Mouse (Mus musculus): ENCODE measurements around the gene Rras2.

Rras2 gene

DNA sequence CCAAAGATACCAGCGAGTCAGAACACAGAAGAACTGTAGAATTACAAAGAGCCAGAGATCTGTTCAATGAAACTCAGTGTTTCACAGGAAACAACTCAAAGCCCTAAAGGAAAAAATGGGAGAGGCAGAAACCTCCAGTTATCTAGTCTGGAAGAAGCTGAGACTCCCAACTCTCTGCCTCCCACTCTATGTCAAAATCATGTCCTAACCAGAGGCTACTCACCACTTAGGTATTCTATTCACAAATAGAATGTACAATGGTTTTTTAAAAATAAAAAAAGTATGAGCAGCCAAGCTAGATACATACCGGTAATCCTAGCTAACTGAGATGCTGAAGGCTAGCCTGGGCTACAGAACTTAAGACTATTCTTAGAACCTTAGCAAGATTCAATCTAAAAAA, 3.3 kb downstream of the Rras2 start:
- DNase-seq (ENCODE audit: low read depth, low spot score), result no peak

DNA sequence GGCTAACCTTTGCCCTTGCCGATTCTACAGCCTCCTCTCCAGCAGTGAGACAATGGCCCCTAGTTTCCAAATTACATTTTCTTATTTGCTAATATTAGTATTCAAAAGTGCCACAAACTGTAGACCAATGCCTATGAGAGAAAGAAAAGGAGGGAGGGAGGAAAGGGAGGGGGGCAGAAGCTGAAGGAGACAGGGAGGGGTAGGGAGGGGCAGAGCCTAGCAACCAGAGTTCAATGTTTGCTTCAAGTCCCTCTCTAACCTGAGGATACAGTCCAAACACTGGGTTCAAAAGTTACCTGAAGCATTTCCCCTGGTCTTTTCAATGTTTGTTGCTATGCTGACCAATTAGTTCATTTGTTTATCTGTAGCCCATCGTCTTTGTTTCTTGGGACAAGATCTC, 7.1 kb downstream of the Rras2 start:
- no peak for DNase-seq (ENCODE audit: low read depth, low spot score)

DNA sequence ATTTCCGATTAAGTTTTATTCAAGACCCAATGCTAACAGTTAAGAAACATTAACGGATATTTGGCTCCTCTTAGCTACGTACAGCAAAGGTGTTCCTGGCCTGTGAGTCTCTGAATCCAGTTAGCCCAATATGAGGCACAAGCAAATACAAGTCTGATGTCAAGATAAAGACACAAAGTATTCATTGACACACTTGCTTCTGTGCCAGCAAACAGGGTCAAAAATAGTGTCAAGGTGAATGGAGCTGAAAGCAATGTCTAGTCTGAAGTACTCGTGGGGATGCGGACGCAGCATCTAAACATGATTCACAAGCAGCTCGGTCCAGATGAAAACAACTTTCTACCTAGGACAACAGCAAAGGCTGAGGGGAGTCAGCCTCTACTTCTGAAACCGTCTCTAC, 11.7 kb downstream of the Rras2 start:
- no peak for DNase-seq (ENCODE audit: low read depth, low spot score)

DNA sequence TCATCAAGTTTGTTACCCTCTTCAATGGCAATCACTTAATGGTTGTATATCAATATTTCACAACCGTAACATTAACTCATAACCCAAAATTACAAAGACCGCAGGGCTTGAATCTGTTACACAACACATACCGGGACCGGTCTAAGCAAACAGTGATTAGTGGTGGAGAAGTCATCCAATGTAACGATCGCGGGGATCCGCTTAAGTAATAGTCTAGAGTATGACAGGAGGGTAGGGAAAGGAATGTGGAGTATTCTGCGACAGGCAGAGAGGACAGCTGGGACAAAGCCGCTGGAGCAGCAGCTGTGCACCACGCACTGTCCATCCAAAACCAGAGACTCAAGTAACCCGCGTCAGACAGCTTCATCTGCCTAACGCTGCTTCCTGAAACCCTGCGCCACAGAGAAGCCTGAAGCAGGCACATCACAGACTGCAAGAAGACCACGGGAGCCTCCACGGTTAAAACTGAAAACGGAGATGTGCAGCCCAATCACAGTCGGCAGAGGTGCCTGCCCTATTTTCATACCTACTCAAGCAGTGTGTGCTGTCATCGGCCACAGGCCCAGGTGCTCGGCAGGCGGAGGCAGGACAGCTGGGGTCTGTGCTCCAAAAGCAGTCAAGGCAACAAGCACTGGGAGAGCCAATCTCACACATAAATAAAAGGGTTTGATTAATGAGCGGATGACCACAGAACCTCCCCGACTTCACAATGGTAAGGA, 13.8 kb downstream of the Rras2 start:
- DNase-seq (ENCODE audit: low read depth, low spot score), result no peak

DNA sequence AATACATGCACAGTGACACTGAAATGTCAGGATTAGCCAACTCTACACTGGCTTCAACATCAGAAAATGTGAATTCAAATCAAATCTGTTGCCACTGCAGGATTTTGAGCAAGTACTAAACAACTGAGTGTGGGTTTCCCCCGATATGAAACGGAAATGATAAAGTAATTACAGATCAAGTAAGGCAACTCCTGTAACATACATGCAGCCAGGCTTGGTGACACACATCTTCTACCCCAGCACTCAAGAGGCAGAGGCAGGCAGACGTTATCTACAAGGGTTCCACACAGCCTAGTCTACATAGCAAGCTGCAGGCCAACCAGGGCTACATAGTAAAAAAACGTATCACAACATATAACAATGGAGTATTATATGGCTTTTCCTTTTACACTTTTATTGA, 14.4 kb downstream of the Rras2 start:
- DNase-seq (ENCODE audit: low read depth, low spot score), result no peak

DNA sequence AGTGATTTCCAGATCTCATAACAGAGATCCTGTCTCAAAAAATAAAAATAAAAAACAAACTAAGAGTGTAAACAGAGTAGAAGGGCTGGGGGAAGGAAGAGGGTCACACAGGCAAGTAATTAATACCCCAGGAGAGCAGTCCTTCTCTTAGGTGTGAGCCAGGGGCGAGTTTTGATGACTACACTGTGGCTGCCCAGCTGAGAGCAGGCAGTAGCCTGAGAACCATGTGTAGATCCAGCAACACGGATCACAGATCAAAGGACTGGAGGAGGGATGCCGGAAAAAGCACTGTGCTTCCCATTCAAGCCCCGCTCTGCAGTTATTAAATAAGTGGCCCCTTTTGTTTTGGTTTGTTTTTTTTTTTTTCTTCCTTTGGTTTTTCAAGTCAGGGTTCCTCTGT, 15.0 kb downstream of the Rras2 start:
- no peak for DNase-seq (ENCODE audit: low read depth, low spot score)

DNA sequence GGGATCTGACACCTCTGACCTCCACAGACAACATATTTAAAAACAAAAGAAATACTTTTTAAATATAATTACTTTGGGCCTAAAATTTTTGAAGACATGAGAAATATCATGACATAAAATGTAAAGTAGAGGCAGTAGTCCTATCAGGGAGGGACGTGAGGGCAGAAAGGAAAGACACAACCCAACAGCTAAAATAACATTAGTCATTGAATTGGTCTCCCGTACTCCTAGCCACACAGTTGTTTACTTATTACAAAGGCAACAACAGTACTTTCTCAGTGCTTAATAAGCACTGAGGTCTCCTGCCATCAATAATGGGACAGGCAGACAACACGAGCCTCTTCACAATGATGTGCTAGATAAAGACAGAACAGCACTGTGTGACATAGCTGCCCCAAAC, 16.2 kb downstream of the Rras2 start:
- DNase-seq (ENCODE audit: low read depth, low spot score), result no peak

DNA sequence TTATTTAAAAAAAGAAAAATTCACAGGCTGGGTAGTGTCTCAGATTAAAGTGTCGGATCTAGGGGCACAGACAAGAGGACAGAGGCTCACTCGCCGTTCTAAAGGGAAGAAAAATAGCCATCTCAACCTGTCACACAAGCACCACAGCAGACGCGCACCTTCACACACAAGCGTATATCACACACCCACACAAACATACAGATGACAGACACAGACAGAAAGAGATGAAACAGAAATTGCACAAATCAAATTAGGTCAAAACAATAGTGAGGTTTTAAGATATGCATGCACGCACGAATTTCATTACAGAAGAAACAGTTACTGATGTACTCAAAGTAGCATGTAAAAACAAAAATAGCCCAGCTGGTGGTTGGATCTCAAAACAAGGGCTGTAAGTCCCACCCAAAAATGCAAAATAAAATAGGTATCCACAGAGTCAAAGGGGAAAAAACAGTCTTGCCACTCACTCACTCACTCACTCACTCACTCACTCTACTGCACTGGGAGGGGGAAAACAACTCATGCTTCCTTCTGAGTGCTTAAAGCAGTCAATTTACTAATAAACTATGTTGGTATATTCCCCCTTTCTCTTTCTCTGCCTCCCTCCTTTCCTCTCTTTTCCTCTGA, 23.9 kb downstream of the Rras2 start:
- DNase-seq (ENCODE audit: low read depth, low spot score), result no peak

DNA sequence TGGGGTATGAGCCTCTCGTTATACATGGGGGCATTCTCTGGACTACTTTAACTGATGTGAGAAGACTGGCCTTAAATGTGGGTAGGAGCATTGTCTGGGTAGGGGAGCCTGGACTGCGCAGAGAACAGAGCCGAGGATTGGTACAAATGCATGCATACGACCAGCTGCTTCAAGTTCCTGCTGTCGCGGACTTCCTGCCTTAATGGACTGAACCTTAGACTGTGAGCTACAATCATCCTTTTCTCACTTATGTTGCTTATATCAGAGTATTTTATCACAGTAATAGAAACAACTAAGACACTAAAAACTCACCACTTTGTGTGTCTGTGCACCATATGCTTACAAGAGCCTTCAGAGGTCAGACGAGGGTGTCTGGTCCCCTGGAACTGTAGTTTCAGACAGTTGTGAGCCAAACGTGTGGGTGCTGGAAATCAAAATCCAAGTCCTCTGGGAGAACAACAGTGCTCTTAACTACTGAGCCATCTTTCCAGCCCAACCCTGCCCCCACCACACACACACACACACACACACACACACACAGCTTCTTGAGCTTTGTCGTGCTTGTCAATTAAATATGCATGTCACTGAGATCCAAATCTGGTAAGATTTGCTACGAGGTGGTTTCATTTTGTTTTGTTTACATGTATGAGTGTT, 26.6 kb downstream of the Rras2 start:
- DNase-seq (ENCODE audit: low read depth, low spot score), result no peak

DNA sequence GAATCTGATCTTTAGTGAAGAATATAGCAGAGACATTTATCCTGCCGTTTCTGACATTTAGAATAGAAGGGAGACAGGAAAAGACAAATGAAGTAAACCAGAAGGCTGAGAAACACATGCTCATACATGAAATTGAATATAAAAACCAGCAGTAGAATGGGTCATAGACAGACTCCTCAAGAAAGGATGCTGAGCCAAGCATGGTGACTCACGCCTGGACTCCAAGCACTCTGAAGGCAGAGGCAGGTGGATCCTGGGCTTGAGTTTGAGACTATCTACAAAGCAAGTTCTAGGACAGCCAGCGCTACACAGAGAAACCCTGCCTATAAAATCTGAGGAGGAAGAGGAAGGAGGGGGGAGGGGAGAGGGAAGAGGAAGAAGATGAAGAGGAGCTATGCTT, 27.4 kb downstream of the Rras2 start:
- no peak for DNase-seq (ENCODE audit: low read depth, low spot score)

DNA sequence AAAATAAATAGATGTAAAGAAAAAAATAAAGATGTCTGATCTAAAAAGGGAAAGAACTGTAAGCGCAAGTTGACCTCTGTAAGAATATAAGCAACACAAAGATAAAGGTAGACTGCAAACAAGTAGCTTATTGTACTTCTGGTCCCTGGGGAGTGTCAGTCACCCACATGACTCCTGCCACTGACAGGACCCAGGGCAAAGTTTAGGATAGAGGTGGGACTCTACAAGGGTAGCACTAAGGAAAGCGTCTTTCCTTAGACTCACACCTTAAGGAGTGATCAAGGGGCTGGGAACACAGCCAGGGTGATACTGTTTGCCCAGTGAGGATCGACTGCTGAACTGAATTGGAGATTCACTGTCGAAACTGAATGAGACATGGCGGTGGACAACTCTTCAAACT, 28.7 kb downstream of the Rras2 start:
- no peak for DNase-seq (ENCODE audit: low read depth, low spot score)

DNA sequence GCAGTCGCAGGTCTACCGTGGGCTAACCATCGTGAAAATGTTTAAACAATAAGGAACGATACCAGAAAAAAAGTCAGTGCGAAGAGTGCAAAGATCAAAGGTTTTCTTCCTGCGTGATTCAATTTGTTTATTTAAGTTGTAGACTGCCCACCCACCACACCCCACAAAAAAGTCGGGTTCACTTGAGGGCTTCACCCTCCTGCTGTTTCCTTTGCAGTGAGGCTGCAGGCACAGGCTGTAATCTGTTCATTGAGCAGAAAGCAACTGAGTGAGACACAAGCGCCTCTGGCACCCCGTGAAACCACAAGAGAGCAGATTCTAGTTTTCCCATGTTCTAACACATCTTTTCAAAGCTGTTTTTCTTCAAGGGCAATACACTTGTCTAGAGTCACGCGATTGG, 29.6 kb downstream of the Rras2 start:
- DNase-seq (ENCODE audit: low read depth, low spot score), result no peak

DNA sequence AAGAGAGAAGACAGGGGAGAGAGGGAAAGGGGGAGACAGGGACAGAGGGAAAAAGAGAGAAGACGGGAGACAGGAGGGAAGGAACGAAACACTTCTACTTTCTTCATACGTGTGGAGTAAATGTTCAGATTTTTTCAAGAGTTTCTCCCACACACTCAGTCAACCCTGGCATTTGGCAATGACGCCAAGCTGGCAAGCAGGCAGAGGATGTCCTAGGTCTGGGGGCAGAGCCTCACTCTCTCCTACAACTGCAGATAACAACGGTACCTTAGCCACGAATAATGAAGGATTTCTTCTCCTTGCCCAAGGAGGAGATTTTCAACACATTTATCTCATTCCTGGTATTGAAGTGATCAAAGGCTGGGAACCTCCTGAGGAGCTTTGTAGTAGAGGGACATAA, 30.2 kb downstream of the Rras2 start:
- no peak for DNase-seq (ENCODE audit: low read depth, low spot score)

DNA sequence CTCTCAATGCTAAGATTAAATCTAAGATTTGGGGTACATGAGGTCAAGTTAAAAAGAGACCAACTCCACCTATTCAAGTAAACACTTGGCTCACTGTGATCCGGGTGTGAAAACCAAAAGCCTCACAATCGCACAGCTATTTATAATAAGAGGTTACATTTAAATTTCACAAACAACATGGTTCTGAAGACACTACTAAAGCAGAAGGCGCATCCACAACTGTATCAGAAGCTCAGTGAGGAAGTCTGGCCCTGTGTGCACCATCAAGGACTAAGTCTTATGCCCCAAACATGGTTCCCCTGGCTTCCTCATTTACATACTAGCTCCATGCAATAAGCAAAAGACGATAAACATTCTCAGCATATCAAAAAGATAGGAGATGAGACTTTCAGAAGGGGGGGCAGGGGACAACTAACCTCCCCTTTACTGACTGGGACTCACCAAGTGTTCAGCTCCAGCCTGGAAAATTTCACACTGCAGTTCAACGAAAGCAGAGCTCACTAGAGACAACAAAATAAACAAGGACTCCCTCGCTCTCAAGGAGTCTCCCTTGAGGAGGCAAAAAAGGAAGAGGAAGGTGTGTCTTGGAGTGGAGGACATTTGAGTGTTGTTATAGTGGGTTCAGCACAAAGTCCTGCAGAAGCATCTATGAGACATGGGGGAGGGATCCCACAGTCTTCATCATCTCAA, 31.4 kb downstream of the Rras2 start:
- no peak for DNase-seq (ENCODE audit: low read depth, low spot score)

DNA sequence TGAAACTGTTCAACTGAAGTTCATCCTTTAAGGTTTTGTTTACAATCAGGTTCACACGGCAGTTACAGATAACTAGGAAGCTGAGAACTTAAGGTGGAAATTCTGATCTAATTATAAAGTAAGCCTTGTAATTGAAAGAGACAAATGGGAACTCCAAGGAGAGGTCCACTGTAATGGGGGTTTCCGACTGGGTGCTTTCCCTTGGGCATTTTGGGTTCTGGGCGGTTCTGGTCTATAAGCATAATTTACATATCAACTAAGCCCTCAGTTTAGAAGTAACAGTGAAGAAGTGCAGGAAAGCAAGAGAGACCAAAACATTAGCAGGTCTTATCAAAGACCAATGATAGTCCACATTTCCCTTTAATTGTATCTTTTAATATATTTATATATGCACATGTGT, 33.8 kb downstream of the Rras2 start:
- DNase-seq (ENCODE audit: low read depth, low spot score), result no peak

DNA sequence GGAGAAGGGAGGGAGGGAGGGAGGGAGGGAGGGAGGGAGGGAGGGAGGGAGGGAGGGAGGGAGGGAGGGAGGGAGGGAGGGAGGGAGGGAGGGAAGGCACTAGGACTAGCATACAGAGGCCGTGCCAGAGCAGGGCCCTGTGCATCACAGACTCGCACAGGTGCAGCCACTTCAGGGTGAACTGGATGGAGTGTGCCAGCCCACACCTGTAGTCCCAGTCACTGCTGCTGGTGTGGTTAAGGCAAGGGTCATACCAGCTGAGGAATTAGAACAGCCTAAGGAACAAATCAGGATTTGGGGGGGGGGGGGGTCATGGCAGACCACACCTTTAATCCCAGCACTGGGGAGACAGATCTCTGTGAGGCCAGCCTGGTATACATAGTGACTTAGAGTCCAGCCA, 34.5 kb downstream of the Rras2 start:
- DNase-seq (ENCODE audit: low read depth, low spot score), result no peak

DNA sequence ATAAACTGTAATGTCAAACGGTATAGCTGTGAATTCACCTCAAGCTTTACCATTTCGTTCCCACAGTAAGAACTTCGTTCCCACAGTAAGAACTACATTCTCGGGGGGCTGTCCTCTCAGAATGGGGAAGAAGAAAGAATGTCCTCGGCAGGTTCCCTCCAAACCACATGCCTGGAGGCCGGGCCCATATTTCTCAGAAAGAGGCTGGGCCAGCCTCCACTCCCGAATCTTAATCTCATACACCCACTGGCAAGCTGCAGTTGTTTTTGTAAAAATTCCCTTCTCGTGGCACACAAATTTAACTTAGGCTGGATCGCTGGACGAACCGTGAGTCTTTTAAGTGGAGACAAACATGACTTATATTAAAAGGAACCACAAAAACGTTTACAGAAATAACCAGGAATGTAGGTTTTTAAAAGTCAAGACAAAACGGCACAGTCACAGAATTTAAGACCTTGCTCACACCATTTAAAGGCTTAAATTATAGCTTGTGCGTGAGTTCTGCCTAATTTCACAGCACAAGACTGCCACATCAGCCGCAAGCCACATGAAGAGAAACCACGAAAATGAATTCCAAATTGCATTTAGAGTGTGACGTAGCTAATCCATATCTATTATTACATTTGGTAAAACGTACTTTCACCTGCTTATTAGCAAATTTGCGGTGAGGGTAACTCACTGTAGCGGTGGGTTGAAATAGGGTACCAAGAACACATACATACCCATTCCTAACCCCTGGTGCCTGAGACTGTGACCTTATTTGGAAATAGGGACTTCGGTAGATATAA, 35.8 kb downstream of the Rras2 start:
- DNase-seq (ENCODE audit: low read depth, low spot score), result no peak

DNA sequence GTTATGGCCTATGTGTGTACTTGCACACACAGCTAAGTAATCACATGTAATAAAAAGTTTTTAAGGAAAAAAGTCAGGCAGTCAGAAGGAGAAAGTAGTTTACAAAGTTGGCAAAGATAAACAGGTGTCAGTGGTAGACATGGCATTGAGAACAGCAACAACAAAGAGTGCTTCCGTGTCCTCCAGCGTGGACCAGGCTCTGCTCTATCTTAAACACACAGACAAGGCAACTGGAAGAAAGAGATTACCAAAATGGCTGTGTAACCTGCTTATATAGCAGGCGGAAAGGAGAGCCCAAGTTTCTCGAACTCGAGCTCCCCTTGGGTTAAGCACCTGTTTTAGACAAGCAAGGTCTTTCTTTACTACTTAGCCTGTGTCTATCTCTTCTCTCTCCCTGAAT, 37.3 kb downstream of the Rras2 start:
- DNase-seq (ENCODE audit: low read depth, low spot score), result no peak

DNA sequence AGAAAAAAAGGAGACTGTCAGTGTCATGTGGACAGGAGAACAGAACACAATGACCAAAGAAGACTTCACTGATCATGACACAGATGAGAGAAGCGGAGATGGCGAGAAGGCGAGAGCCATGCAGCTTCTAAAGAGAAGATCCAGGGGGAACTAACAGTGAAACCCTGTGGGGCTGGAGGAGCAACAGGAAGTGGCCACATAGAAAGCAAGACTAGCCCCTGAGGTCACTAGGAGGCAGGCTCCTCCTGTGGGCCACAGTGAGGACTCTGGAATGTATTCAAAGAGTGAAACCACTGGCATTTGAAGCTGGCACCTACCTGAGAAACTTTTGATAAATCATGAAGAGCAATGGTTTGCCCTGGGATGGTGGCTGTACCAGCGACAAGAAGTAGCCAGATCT, 38.2 kb downstream of the Rras2 start:
- DNase-seq (ENCODE audit: low read depth, low spot score), result no peak

DNA sequence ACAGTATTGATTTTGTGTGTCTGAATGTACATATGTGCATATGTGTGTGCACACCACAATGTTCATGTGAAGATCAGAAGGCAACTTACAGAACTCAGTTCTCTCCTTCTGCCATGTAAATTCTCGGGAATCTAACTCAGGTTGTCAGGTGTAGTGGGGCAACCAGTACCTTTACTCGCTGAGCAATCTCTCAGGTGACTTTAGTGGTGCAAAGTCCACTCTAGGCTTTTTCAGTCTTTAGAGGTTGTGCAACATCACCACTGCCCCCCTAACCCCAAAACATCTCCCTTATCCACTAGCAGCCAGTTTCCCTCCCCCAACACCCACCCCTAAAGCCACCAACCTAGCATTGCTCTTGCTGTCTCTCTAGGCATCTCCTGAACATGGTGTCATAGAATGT, 43.0 kb downstream of the Rras2 start:
- no peak for DNase-seq (ENCODE audit: low read depth, low spot score)

DNA sequence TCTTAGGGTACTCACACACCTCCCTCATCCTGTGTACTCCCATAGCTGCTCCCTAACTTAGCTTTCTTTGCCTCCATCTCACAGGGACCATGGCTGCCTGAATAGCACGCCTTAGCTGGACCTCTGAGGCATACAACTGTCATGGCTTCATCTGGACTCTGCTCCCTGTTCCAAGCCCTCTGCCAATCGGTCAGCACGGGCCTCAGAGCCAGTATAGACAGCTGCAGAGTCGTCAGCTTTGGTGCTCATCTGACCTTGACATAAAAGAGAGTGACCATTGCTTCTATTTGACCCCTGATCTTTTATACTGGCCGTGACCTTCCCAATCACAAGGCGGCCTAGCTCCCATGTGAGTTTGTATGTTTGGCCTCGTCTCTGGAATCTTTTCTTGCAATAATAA, 43.4 kb downstream of the Rras2 start:
- DNase-seq (ENCODE audit: low read depth, low spot score), result no peak
